Mouse (Mus musculus) kidney, embryonic 15.5 days (tissue): ENCODE results near the gene Gm29133. TPM values are rescaled to one million over a fixed set of nuclear protein-coding genes. Genes with fewer than 3 reads are reported as not detected.

Experiments
- ATAC-seq: fragments of 200-750 bp; cut with Nextera tagmentation; replicated peaks from 2 replicates; pipeline ENCODE4 v1.8.0; 2017; ENCODE audit warnings: moderate TSS enrichment; ENCODE audit not compliant: low FRiP score
- H3K27ac ChIP-seq: fragments of 300-500 bp; sonication (generic); 2 replicates; pipeline ENCODE4 v1.5.1; 2015; ENCODE audit warnings: mild to moderate bottlenecking, inconsistent platforms
- H3K27me3 ChIP-seq: fragments of 300-500 bp; sonication (generic); 2 replicates; pipeline ENCODE4 v1.6.1; 2015; ENCODE audit warnings: inconsistent platforms
- H3K36me3 ChIP-seq: fragments of 300-500 bp; sonication (generic); 2 replicates; pipeline ENCODE4 v1.6.1; 2015; ENCODE audit warnings: inconsistent platforms
- H3K4me1 ChIP-seq: fragments of 300-500 bp; sonication (generic); 2 replicates; pipeline ENCODE4 v1.6.1; 2015; ENCODE audit warnings: inconsistent platforms
- H3K4me2 ChIP-seq: fragments of 300-500 bp; sonication (generic); 2 replicates; pipeline ENCODE4 v1.6.1; 2015; ENCODE audit warnings: moderate library complexity, mild to moderate bottlenecking, inconsistent platforms
- H3K4me3 ChIP-seq: fragments of 300-500 bp; sonication (generic); replicated peaks from 2 replicates; pipeline ENCODE4 v1.5.1; 2015; ENCODE audit warnings: mild to moderate bottlenecking, inconsistent platforms
- H3K9ac ChIP-seq: fragments of 300-500 bp; sonication (generic); 2 replicates; pipeline ENCODE4 v1.6.1; 2015; ENCODE audit warnings: mild to moderate bottlenecking, inconsistent platforms
- H3K9me3 ChIP-seq: fragments of 300-500 bp; sonication (generic); replicated peaks from 2 replicates; pipeline ENCODE4 v1.6.1; 2016; ENCODE audit warnings: inconsistent platforms
- WGBS: fragments of 180-500 bp; shearing (Covaris S2); methylation state at CpG from one replicate; pipeline ENCODE4 v1.1.7; 2015; ENCODE audit warnings: mixed read lengths; 5-methylcytosine and 5-hydroxymethylcytosine counted together
- polyA plus RNA-seq: library from polyadenylated mRNA; unstranded; fragments of >200 nt; fragmentation: Nextera tagmentation; extraction: Ambion mirVana; gene quantifications from 2 replicates; pipeline ENCODE4 v1.2.1, GENCODE M21; 2015

The Gm29133 gene
- polyA plus RNA-seq, 1 experiment from 2014 or later: not detected

DNA sequence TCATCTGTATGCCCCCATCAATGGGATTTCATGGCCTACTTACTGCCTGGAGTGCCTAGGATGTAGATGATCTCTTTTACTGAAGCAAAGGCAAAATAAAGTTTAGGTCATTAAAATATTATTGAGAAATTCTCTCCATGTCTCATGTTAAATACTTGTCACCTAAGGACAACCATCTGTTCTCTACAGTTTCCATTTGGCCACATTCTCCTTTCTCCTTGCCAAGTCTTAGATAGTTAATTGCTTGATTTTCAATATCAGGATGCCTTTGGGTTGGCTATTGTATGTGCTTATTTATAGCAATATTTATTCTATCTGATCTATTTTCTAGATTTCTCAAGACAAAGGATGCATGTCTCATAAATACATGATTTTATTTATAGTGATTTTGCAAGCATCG, 75.9 kb downstream of the Gm29133 start:
- no peaks in the 10 kb centered on the region for H3K36me3 ChIP-seq
- ATAC-seq: no peak
- no peaks in the 10 kb centered on the region for H3K9me3 ChIP-seq
- WGBS: 94% methylated on average over 1 of the region's 1 CpGs
- no peaks in the 10 kb centered on the region for H3K4me1 ChIP-seq
- H3K27me3 ChIP-seq: no peaks in the 10 kb centered on the region
- H3K9ac ChIP-seq: no peak overlapping the region
- no peak overlapping the region for H3K4me3 ChIP-seq
- H3K27ac ChIP-seq: no peak overlapping the region
- H3K4me2 ChIP-seq: no peak overlapping the region

DNA sequence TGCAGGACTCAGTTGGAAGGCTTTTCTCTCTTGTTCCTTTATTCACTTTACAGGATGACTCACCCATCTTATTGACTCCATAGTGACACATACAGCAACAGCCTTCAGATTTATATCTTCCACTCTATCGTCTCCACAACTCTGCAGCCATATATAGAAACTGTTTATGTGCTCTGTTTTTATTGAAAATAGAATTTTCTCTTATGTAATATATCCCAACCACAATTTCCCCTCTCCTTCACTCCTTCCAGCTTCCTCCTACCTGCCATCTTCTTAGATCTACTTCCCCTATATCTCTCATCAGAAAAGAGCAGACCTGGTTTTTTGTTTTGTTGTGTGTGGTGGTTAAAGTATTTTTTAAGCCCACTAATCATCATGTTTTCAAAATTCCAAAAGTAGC, 76.5 kb downstream of the Gm29133 start:
- no peak overlapping the region for H3K4me2 ChIP-seq
- H3K27me3 ChIP-seq: no peaks in the 10 kb centered on the region
- no peak for ATAC-seq
- H3K4me3 ChIP-seq: no peak overlapping the region
- no peaks in the 10 kb centered on the region for H3K4me1 ChIP-seq
- WGBS: 55% methylated on average over 1 of the region's 1 CpGs
- H3K9ac ChIP-seq: no peak overlapping the region
- no peaks in the 10 kb centered on the region for H3K36me3 ChIP-seq
- H3K9me3 ChIP-seq: no peaks in the 10 kb centered on the region
- no peak overlapping the region for H3K27ac ChIP-seq

DNA sequence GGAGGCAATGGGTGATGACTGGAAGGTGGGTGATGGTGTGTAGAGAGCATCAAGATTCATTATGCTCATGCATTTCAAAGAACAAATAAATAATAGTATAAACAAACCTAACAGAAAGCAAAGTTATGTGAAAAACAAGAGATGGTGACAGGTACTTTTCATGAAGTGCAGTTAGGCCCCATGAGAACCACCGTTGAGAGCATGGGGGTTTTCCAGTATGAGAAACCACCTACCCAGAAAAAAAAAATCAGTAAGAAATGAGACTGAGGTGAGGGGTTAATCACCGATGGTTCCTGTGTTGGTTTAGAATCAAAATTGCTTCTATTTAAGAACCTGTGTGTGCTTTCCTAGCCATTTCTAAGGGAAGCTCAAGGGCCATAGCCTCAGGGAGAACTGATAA, 86.8 kb downstream of the Gm29133 start:
- Histone ChIP-seq H3K4me2 (no peak overlapping the region), H3K36me3 (no peaks in the 10 kb centered on the region), H3K4me3 (no peak overlapping the region), H3K27me3 (no peaks in the 10 kb centered on the region), H3K9me3 (no peaks in the 10 kb centered on the region), H3K9ac (no peak overlapping the region), H3K27ac (no peak overlapping the region), H3K4me1 (no peaks in the 10 kb centered on the region)
- ATAC-seq: no peak
- 65% methylated on average over 2 of the region's 2 CpGs for WGBS

DNA sequence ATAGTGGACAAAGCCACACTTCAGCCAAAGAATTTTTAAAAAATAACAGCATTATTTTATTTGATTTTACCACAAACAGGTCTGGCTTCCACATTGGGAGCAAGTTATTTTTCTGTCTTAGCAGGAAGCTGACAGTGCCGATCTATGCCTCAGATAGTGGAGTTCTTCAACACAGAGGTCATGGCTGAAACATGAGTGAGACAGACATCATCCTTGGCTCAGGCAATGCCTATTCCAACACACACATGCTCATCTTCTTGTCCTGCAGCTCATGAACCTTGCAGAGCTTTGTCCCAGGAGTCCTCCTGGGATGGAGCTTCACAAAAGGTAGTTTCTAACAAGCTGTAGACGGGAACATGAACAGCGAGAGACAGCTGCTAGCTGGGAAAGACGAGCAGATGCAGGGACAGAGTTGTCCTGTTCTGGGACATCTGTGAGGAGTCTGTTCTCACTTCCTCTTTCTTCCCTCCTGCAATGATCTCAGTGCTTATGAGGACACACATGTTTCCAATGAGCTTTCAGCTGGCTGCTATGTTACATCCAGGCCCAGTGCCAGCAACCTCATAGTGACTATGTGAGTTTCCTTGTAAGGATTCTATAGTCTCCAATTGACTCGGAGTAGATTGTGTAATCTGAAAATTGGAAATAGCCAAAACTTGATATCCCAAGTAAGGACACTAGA, 87.4 kb downstream of the Gm29133 start:
- H3K27me3 ChIP-seq: no peaks in the 10 kb centered on the region
- 73% methylated on average over 5 of the region's 5 CpGs for WGBS
- H3K36me3 ChIP-seq: no peaks in the 10 kb centered on the region
- no peak overlapping the region for H3K4me3 ChIP-seq
- H3K9ac ChIP-seq: no peak overlapping the region
- H3K27ac ChIP-seq: no peak overlapping the region
- no peak overlapping the region for H3K4me2 ChIP-seq
- ATAC-seq: no peak
- no peaks in the 10 kb centered on the region for H3K9me3 ChIP-seq
- no peaks in the 10 kb centered on the region for H3K4me1 ChIP-seq

Other genes starting within 250 kb of the Gm29133 start
- gene Pdcd10, start 191.3 kb upstream of the Gm29133 start, polyA plus RNA-seq: 83.0 and 87.8 TPM in 2 replicates
- 5.7 and 7.9 TPM in 2 replicates for gene Serpini1, start 190.7 kb upstream of the Gm29133 start, polyA plus RNA-seq
- 60.0 and 65.7 TPM in 2 replicates for gene Golim4, start 208.8 kb downstream of the Gm29133 start, polyA plus RNA-seq